Mouse (Mus musculus) adrenal gland, adult 8-10 months (tissue): Measurements from ENCODE around the gene Ccnb1. TPM values are rescaled to one million over a fixed set of nuclear protein-coding genes. Genes with fewer than 3 reads are reported as not detected.
"Not testable (repeated sequence)": the region's sequence is repeated elsewhere in the genome, so short reads cannot be mapped to it uniquely, and the experiment has no call there.

Experiments used
- DNase-seq: peaks from one replicate; pipeline ENCODE4 v3.0.0; 2022
- total RNA-seq, 4 experiments: library from RNA; stranded (reverse); gene quantifications; 2 replicates each; pipeline ENCODE4 v1.2.4; 2022

The Ccnb1 gene
- 1 to 10 TPM in 3 of 4 experiments, under 1 TPM in 1; 0.97 to 3.7 (median 2.3) TPM for total RNA-seq

DNA sequence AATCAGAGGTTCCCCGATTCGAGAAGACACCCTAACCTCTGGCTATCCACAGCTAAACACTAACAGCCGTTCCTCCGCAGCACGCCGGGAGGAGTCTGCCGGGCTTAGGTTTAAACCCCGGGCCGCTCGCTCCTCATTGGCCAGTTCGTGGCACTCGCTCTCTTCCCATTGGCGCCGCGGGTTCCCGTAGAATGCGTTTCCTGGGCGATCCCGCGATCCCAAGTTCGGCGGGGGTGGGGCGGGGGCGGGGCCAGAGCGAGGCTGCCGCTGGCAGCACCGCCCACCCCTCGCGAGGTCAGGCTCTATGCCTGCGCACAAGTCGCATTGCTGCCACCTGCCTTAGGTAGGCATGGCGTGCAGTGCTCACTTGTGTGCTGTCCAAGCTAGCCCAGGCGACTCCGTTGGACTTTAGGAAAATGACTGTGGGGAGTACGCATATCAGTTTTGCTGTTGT lies at the start of gene Ccnb1:
Gene Ccnb1, minus strand, starts transcription at position 157 of the 454 bp plus-strand sequence.
- DNase-seq, result peak; percentile 88

DNA sequence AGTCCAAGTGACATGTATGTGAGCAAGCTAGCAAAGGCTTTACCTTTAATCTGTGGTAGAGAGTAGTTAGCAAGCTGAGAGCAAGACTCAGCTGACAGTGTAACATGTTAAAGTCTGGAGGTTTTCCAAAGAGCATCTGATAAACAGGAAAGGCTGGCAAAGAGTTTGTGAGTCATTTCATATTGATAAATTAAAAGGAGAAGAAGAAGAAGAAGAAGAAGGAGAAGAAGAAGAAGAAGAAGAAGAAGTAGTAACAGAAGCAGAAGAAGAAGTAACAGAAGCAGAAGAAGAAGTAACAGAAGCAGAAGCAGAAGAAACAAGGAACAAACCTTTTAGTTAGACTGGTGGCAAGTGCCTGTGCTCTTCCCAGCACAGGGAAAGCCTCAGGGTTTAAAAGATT lies 48.4 kb upstream of the Ccnb1 start:
- DNase-seq, result no peak

DNA sequence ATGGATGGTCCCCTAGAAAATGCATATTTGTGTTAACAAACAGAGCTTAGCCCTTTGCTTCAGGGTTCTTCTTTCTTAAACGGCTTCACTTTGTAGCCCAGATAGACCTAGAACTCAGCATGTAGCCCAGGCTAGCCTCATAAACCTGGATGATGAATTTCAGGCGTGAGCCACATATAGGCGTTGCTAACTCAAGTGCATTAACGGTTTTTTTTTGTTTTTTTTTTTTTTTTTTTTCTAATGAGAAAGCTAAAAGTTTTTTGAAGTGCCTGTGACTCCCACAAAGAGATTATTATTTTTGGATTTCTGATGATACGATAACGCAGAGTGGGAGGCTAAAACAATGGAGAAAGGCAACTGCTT lies 47.3 kb upstream of the Ccnb1 start:
- DNase-seq, result no peak

DNA sequence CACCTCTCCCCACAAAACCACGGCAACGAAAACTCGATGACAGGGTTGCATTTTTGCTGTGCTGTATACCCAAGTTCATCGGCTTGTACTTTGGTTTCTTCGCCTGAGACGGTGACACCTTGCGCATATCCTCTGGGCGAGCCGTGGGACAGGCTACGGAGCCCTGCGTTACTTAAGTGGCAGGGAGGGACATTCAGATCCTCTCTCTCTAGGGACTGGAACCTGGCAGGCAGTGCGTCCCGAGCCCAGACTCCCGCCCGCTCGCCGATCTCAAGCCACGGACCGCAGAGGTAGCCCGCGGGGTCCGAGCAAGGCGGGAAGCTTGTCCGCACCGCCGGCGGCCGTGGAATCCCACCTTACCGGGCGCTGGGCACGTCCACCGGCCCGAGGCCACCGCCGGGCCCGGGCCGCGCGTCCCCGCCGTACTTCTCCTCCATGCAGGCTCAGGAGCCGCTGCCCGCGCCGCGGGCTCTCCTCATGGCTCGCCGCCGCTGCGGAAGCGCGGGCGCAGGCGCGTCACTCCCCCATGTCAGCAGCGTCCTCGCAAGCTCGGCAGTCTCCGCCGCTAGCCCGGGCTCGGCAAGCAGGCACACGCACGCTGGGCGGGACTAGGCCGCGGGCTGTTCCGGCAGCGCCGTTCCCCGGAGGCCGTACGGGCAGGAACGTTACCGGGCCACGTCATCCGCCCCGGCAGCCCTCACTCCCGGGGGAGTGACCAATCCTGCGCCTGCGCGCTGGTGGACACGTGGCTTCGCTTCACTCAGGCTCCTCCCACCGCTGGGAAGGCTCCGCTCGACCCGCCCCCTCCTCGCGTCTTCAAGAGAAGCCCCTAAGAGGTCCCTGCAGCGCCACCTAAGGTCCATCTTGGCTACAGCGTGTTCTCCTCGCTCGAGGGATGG lies 46.6 kb upstream of the Ccnb1 start, which contains the start of gene Slc30a5:
Gene Slc30a5, minus strand, starts transcription at position 687 of the 899 bp plus-strand sequence.
- DNase-seq, result peak; percentile 99

DNA sequence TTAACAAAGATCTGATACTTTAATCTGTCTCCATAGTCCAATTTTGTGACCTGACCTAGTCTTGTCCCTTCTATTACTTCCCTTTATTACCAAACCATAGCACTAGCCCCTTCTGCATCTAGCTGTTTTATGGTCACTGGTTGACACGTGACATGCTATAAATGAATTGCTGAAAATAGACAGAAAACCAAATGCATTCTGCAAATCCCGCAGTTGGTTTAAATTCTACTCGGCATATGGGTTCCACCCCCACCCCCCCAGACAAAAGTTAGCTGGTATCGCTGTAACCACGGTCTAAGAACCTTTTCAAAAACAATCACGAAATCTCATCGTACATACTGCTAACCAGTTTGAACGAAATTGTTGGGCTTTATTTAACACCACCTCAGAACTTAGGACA lies 45.8 kb upstream of the Ccnb1 start:
- DNase-seq, result no peak

DNA sequence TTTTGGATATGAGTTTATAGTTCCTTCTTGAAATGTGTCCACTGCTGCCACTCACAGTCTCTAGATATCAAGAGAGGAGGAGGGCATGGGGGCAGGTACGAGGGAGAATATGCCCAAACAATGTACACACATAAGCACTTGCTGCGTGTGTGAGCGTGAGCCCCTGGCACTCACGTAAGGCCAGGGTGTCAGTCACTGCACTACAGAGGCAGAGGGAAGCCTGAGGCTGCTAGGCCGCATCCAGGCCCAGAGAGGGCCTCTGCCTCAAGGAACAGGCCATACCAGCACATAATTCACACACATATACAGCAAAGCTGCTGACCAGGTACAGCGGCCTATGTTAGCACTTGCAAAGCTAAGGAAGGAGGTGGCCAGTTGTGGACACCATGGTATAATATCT lies 44.8 kb upstream of the Ccnb1 start:
- DNase-seq, result no peak

DNA sequence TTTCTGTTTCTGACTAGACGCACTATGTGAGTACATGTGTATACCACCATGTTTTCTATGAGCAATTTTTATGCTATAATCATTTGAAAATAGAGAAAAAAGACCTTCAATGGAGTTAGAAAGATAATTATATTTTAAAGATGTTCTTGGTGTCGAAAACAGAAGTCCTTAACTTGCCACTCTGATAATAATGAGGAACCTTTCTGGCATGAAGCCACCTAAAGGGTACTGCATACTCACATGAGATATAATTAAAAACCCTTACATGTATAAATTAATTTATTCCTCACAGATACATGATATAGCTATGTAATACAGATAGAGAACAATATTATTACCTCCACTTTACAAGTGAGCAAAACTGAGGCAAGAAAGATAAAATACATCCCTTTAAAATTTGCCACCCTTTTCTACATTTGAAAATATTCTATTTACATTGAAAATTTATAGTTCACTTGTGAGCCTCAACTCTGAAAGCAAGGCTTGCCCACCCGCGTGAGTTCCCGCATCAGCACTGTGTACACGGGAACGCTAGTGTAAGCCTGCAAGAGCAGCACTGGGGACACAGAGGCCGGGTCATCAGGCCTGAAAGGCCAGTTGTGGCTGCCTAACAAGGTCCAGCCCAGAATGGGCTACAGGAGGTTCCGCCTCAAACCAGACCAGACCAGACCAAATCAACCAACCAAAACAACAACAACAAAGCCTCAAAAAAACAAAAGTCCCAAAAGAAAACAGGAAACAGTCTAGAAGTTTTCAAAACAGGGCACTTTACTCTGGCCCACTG lies 39.4 kb upstream of the Ccnb1 start:
- no peak for DNase-seq

DNA sequence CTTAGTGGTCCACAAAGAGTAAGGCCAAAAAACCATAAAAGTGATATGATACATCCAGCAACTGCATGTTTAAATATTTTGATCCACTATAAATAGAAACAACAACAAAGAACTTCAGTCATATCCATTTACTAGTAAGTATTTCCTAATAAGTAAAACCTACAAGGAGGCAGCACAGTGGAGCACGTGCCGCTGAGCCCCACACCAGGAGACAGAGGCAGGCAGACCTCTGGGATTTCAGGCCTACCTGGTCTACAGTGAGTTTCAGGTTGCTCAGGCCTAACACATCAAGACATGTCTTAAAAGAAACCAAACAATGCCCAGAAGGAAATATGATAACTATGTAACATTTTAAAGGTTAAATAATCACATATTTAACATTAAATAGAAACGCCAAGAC lies 38.5 kb upstream of the Ccnb1 start:
- no peak for DNase-seq

DNA sequence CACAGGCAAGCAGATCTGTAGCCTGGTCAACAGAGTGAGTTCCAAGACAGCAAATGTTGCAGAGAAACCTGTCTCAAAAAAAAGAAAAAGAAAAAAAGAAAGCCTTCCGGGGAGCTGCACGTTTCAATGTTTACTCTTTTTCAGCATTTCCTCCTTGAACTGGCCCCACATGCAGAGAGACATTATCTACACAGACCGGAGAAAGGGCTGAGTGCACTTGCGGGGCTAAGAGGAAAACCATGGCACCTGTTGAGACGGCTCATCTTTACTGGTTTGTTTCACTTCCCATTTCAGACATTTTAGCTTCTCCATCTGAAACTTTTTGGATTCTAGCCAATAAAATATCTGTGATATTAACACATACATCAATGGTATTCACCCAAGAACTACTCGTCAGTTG lies 37.9 kb upstream of the Ccnb1 start:
- no peak for DNase-seq

DNA sequence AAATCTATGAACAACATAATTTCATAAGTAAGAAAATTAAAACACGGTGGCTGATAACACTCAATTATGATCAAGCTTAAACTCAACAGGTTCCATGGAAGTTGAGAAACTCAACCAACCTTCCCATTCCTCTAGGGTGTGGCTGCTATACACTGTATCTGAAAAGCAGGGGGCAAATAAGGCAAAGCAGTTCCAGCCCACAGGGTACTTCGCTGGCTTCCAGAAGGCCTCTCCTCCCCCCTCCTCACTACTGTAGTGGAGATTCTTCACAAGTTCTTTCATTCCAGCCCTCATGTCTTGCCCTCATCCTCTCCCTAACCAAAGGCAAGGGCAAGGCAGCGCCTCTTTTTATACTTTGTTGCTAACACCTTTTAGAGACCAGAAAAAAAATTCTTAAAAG lies 37.5 kb upstream of the Ccnb1 start:
- no peak for DNase-seq

DNA sequence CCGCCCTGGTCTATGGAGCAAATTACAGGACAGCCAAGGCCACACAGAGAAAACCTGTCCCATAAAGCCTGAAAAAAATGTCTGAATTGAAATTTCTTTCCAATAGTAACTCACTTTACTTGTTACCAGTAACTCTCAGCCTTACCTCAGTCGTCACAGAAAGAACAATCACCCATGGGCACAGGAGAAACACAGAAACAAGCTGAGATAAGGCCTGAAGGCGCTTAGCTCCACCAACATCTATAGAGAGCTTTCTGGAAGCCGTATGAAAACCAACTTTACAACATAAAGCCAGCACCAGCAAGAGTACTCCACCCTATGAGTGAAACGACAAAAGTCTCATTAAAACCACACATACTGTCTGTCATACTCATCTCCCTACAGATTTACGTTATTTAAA lies 28.1 kb upstream of the Ccnb1 start:
- DNase-seq, result no peak

DNA sequence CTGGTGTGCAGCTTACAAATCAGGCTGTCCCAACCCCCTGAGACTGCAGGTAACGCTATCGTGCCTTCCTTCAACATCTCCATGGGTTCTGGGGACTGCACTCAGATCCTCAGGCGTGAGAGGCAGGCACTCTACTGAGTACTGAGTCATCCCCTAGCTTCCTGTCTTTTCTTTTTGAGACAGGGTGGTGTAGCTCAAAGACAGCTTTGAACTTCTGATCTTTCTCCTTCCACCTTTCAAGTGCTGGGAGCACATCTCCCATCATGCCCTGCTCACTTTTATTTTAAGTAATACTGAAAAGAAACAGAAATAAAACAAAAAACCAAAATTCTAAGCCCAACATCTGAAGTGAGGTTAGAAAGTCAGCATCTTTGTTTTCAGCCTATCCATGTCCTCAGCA lies 19.4 kb upstream of the Ccnb1 start:
- no peak for DNase-seq

DNA sequence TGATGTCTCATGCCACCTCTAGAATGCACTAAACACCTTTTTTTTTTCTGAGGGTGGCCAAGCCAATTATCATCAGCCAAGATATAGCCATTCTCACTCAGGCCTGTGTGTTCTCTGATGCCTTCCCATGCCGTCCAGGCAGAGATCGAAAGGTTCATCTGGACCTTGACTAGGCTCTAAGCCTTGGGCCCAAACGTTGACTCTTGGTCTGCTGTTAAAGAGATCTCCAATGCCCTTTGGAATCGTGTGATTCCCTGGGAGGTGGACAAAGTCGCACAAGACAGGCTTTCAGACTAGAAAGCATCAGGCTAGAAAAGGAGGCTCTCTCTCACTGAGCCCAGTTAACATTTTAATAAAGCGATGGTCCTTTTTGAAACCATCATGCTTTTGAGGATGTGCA lies 10.8 kb upstream of the Ccnb1 start:
- DNase-seq, result no peak

DNA sequence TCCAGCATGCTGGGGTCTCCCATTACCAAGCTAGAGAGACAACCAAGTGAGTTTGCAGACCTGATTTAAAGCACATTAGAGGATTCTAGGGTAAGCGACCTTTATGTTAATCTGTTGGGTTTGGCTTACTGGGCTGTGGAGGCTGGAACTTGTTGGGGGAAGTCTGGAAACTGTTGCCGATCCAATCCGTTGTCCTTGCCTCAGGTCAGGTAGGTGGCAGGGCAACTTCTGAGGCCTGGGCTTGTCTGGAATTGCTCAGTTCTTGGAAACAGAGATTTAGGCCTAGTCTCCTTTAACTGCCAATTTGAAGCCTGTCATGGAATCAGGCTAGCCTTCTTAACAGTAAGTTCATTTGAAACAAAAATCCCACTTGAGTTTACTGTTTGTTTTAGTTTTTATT lies 2.7 kb upstream of the Ccnb1 start:
- DNase-seq, result no peak

DNA sequence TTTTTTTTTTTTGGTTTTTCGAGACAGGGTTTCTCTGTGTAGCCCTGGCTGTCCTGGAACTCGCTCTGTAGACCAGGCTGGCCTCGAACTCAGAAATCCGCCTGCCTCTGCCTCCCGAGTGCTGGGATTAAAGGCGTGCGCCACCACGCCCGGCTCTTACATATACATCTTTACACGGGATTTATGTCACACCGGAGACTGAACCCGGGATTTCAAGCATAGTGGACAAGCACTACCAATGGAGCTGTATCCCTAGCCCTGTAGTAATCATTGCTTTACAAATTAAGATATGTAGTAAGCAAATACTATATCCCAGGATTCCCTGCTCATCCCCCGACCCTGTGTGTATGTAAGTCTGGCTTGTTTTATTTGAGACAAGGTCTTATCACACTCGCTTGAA lies 1.7 kb upstream of the Ccnb1 start:
- DNase-seq, result not testable (repeated sequence)

DNA sequence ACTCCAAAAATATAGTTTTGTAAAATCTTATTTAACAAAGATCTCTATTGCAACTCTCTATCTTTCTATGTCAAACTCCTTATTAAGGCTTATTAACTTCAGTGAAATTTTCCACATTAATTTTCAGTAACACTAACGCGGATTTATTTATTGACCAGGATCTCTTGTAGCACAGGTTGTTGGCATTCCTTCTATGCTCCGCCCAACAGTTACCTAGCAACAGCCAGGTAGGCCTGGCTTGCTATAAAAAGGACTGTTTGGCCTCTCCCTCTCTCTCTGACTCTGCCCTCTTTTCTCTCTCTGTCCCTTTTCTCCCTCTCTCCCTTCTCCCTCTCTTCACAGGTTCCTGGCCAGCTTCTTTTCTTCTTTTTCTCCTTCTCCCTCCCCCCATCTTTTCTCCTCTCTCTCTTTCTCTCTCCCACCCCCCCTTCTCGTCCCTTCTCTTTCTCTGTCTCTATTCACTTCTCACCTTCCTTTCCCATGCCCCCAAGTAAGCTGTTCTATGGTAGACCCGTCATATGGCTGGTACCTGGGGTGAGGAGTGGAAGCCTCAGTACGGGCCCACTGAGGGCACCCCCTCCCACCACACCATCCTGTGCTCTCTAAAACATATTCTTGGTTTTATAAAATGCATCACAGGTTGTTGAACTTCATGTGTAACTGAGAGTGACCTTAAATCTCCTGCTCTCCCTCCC lies 1.1 kb upstream of the Ccnb1 start:
- DNase-seq, result no peak

DNA sequence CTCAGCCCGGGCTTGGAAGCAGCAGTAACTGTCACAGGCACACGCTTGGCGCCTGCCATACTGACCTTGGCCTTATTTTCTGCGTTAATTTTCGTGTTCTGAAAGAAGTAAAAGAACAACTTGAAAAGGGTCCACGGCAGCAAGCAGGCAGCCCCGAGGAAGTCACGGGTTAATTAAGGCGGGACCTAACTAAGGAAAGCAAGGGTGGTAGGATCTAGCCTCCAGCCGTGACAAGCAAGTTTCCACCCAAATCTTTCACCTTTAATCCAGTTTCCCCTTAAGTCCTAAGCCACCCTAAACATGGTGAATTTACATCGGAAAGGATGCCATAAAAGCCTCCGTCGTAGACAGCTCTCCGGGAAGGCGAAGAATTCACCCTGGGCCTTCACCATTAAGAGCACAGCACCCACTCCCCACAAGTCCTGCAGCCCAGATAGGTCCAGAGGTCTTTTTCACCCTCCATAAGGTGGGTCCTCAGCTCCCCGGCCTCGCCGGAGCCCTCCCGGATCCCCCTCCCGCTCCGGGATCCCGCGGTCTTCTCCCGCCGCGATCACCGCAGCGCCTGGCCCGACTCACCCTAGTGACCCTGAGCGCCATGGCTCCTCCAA lies 460 bp downstream of the Ccnb1 start:
- no peak for DNase-seq

DNA sequence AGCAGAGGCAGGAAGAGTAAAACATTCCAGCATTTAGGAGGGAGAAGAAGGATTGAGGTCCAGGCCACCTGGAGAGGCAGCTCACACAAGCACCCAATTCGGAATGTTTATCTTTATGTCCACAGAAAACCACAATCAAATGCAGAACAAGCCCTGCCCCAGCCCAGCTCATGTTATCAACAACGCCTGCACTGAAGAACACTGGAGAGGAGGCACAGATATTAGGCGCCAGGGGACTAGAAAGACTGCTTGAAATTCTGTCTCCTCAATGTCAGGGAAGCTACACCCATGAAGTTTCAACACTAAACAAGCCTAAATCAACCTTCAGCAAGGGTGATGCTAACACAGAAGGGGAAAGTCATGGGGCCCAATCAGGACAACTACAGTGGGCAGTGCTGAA lies 8.9 kb downstream of the Ccnb1 start:
- no peak for DNase-seq

DNA sequence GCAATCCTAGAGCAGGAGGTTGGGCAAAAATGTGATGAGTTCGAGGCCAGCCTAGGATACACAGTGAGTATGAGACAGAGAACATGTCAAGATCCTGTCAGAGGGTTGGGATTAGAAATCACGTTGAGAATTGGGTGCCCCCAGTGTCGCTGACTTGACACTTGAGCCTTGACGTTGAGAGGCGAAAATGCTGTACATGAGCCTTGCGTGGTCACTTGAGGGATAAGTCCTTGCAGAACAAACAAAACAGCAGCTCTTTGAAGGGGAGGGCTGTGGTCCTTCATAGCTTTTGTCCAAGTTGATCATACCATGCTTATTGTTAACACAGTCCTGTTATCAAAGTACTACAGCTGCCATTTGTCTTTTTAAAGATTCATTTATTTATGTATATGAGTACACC lies 9.7 kb downstream of the Ccnb1 start:
- DNase-seq, result no peak

DNA sequence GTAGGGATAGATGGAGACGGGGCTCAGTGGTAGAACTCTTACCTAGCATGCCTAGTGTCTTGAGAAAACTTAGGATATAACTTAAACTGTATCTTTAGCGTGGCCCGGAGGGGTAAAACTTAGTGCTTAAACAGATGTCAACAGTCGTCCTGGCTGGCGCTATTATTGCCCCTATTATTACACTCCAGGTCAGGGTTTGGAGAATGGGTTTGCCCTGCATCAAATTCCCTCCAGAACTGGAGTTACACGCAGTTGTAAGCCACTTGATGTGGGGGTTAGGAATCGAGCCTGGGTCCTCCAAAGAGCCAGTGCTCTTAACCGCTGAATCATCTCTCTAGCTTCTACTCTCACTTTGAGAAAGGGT lies 10.3 kb downstream of the Ccnb1 start:
- DNase-seq, result no peak

DNA sequence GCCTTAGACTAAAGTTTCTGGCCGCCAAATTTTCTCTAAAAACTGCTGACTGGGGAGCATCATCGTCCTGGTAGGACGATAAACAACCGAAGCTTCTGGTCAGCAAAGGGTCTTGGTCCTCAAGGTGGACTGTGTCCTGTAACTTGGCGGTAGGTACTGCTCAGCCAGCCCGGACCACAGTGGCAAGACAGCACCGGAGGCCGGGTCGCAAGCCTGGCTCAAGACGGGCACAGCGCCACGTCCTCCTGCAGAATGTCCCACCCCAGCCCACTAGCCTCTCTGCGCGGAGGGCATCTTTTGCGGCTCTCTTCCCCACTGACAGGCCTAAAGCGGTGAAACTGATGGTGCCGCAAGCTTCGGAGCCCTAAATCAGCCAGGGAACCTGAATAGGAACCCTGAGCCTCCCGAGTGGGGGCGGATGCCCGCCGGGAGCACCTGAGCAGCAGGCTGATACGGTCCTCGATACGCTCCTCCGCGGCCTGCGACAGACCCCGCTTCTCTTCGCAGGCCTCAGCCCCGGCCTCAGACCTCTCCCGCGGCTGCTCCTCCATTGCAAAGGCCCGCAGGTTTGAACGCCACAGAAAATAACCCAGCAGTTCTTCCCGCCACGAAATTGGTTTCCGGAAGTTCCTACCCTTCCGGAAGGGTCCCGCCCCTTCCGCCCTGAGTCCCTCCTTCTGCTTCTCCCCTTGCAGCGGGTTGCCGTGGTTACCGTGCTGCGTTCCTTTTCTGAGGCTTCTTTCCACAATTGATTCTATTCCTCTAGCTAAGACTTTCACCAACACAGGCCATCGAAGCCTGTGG lies 10.9 kb downstream of the Ccnb1 start, which contains the start of gene Cenph:
Gene Cenph, minus strand, starts transcription at position 648 of the 804 bp plus-strand sequence.
- peak; percentile 79 for DNase-seq

DNA sequence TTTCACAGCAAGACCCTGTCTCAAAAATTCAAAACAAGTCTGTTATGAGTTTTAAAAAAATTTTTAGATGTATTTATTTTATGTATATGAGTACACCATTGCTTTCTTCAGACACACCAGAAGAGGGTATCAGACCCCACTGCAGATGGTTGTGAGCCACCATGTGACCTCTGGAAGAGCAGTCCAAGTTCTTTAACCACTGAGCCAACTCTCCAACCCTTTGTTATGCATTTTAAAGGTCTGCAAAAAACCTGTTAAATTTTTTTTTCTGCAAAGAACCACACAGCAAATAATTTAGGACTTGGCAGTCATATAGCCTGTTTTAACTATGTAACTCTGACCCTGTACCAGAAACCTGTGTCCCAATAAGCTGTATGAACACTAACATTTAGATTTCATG lies 11.7 kb downstream of the Ccnb1 start:
- no peak for DNase-seq
